Mouse (Mus musculus): ENCODE measurements around the gene Atpaf1.

- TF ChIP-seq EP300 (IDR thresholded peaks at IDR 0.05; ENCODE audit: low read depth), result no peak
- TF ChIP-seq CTCF (IDR thresholded peaks at IDR 0.05; ENCODE audit: low read depth), result no peak
Measured at GRCm38 (mm10) chr4:115851569-115851968, 67.0 kb downstream of the Atpaf1 start.

Data from liver, postnatal 0 days (tissue).